Mouse (Mus musculus) embryonic facial prominence, embryonic 14.5 days (tissue): ENCODE measurements around the gene Wscd1. TPM values are rescaled to one million over a fixed set of nuclear protein-coding genes. Genes with fewer than 3 reads are reported as not detected.

Source experiments
- ATAC-seq: fragments of 200-750 bp; cut with Nextera tagmentation; 2 replicates; pipeline ENCODE4 v1.8.0; 2017; ENCODE audit warnings: low read depth, moderate number of reproducible peaks, moderate TSS enrichment
- DNase-seq: peaks from one replicate; pipeline ENCODE4 v3.0.0-alpha.2; 2015; ENCODE audit warnings: low spot score
- H3K27ac ChIP-seq: fragments of 300-500 bp; sonication (generic); replicated peaks from 2 replicates; pipeline ENCODE4 v1.5.1; 2014; ENCODE audit warnings: low read depth, mild to moderate bottlenecking, low read length, moderate library complexity
- H3K27me3 ChIP-seq: fragments of 300-500 bp; sonication (generic); replicated peaks from 2 replicates; pipeline ENCODE4 v1.6.1; 2014; ENCODE audit warnings: low read length; ENCODE audit not compliant: control insufficient read depth, insufficient read depth
- H3K36me3 ChIP-seq: fragments of 300-500 bp; sonication (generic); 2 replicates; pipeline ENCODE4 v1.6.1; 2014; ENCODE audit warnings: low read length, mixed read lengths; ENCODE audit not compliant: control insufficient read depth, insufficient read depth
- H3K4me1 ChIP-seq: fragments of 300-500 bp; sonication (generic); 2 replicates; pipeline ENCODE4 v1.6.1; 2014; ENCODE audit warnings: antibody characterized with exemption, low read length; ENCODE audit not compliant: control insufficient read depth, insufficient read depth
- H3K4me2 ChIP-seq: fragments of 300-500 bp; sonication (generic); 2 replicates; pipeline ENCODE4 v1.6.1; 2014; ENCODE audit warnings: low read depth, mild to moderate bottlenecking, low read length, moderate library complexity, mixed read lengths
- H3K4me3 ChIP-seq: fragments of 300-500 bp; sonication (generic); 2 replicates; pipeline ENCODE4 v1.5.1; 2014; ENCODE audit warnings: low read depth, mild to moderate bottlenecking, low read length
- H3K9ac ChIP-seq: fragments of 300-500 bp; sonication (generic); 2 replicates; pipeline ENCODE4 v1.6.1; 2014; ENCODE audit warnings: low read depth, mild to moderate bottlenecking, low read length, moderate library complexity, mixed read lengths
- H3K9me3 ChIP-seq: fragments of 300-500 bp; sonication (generic); 2 replicates; pipeline ENCODE4 v1.6.1; 2016; ENCODE audit warnings: low read length; ENCODE audit not compliant: control insufficient read depth
- WGBS: fragments of 180-500 bp; shearing (Covaris S2); extraction: QIAGEN DNeasy Blood & Tissue Kit; methylation state at CpG from one replicate; pipeline ENCODE4 v1.1.7; 2014; 5-methylcytosine and 5-hydroxymethylcytosine counted together
- polyA plus RNA-seq: library from polyadenylated mRNA; unstranded; fragments of >200 nt; fragmentation: Nextera tagmentation; extraction: Ambion mirVana; gene quantifications from 2 replicates; pipeline ENCODE4 v1.2.1, GENCODE M21; 2014

Gene Wscd1
- polyA plus RNA-seq, 1 experiment from 2014 or later = 5.2 TPM

- no peak overlapping the region for H3K27ac ChIP-seq
- H3K4me1 ChIP-seq = no peaks in the 10 kb centered on the region
- H3K4me2 ChIP-seq = peak overlapping the region; percentile 96
- peaks cover 47% of the 10 kb centered on the region for H3K27me3 ChIP-seq
- no peak for DNase-seq
- peak overlapping the region; percentile 58 for H3K4me3 ChIP-seq
- peak overlapping the region; percentile 63 for H3K9ac ChIP-seq
- peak; percentile 70 for ATAC-seq
- no peaks in the 10 kb centered on the region for H3K36me3 ChIP-seq
- no peaks in the 10 kb centered on the region; the same call in 1 of the 2 replicates for H3K9me3 ChIP-seq
- under 1% methylated on average over 21 of the region's 41 CpGs for WGBS
Observed at GRCm38 (mm10) chr11:71751174-71751611, 1.5 kb downstream of the Wscd1 start.

- peak overlapping the region; percentile 96 for H3K4me2 ChIP-seq
- H3K9me3 ChIP-seq = no peaks in the 10 kb centered on the region; the same call in 1 of the 2 replicates
- H3K27ac ChIP-seq = no peak overlapping the region
- peaks cover 47% of the 10 kb centered on the region for H3K27me3 ChIP-seq
- H3K4me1 ChIP-seq = no peaks in the 10 kb centered on the region
- peak overlapping the region; percentile 63; the same call in 1 of the 2 replicates for H3K9ac ChIP-seq
- WGBS = 20% methylated on average over 12 of the region's 12 CpGs
- no peaks in the 10 kb centered on the region for H3K36me3 ChIP-seq
- DNase-seq (no peak), ATAC-seq (no peak)
- H3K4me3 ChIP-seq = peak overlapping the region; percentile 58
Observed at GRCm38 (mm10) chr11:71751689-71752088, 2.0 kb downstream of the Wscd1 start.

- ATAC-seq (no peak), DNase-seq (no peak)
- Histone ChIP-seq H3K36me3 (no peaks in the 10 kb centered on the region), H3K4me2 (no peak overlapping the region), H3K27ac (no peak overlapping the region), H3K9ac (no peak overlapping the region), H3K4me1 (no peaks in the 10 kb centered on the region), H3K4me3 (no peak overlapping the region), H3K27me3 (peaks cover 47% of the 10 kb centered on the region), H3K9me3 (no peaks in the 10 kb centered on the region)
- 80% methylated on average over 3 of the region's 3 CpGs for WGBS
Observed at GRCm38 (mm10) chr11:71752626-71753025, 2.9 kb downstream of the Wscd1 start.

GRCm38 (mm10) chr11:71755115-71755514 lies 5.4 kb downstream of the Wscd1 start:
- Histone ChIP-seq H3K4me3 (no peak overlapping the region), H3K9ac (no peak overlapping the region), H3K9me3 (no peaks in the 10 kb centered on the region), H3K4me1 (no peaks in the 10 kb centered on the region), H3K36me3 (no peaks in the 10 kb centered on the region), H3K27ac (no peak overlapping the region), H3K27me3 (peaks cover 39% of the 10 kb centered on the region), H3K4me2 (no peak overlapping the region)
- no peak for ATAC-seq
- no peak for DNase-seq
- 77% methylated on average over 2 of the region's 2 CpGs for WGBS

- Histone ChIP-seq H3K9ac (no peak overlapping the region), H3K27me3 (peaks cover 27% of the 10 kb centered on the region), H3K4me1 (no peaks in the 10 kb centered on the region), H3K4me3 (no peak overlapping the region), H3K4me2 (no peak overlapping the region), H3K9me3 (no peaks in the 10 kb centered on the region), H3K27ac (no peak overlapping the region), H3K36me3 (no peaks in the 10 kb centered on the region)
- no peak for ATAC-seq
- WGBS = 31% methylated on average over 3 of the region's 3 CpGs
- no peak for DNase-seq
Observed at GRCm38 (mm10) chr11:71756325-71756724, 6.6 kb downstream of the Wscd1 start.

- Histone ChIP-seq H3K9me3 (no peaks in the 10 kb centered on the region), H3K27me3 (peaks cover 9% of the 10 kb centered on the region; the same call in 1 of the 2 replicates), H3K36me3 (no peaks in the 10 kb centered on the region), H3K27ac (0 out of 2 replicates have a peak overlapping the region, but pooled peaks have one; percentile 33), H3K4me1 (no peaks in the 10 kb centered on the region), H3K9ac (no peak overlapping the region), H3K4me3 (no peak overlapping the region), H3K4me2 (no peak overlapping the region)
- 18% methylated on average over 21 of the region's 21 CpGs for WGBS
- DNase-seq (peak; percentile 89), ATAC-seq (peak; percentile 92)
Observed at GRCm38 (mm10) chr11:71758211-71759110, 8.7 kb downstream of the Wscd1 start.

GRCm38 (mm10) chr11:71760991-71761390 lies 11.3 kb downstream of the Wscd1 start:
- no peak overlapping the region for H3K4me3 ChIP-seq
- ATAC-seq (no peak), DNase-seq (no peak)
- no peaks in the 10 kb centered on the region for H3K36me3 ChIP-seq
- no peaks in the 10 kb centered on the region for H3K9me3 ChIP-seq
- H3K27me3 ChIP-seq = no peaks in the 10 kb centered on the region
- 76% methylated on average over 9 of the region's 9 CpGs for WGBS
- H3K9ac ChIP-seq = no peak overlapping the region
- no peak overlapping the region for H3K4me2 ChIP-seq
- H3K27ac ChIP-seq = no peak overlapping the region
- H3K4me1 ChIP-seq = no peaks in the 10 kb centered on the region

GRCm38 (mm10) chr11:71763154-71763553 lies 13.4 kb downstream of the Wscd1 start:
- Histone ChIP-seq H3K27ac (no peak overlapping the region), H3K27me3 (no peaks in the 10 kb centered on the region), H3K4me1 (no peaks in the 10 kb centered on the region), H3K4me3 (no peak overlapping the region), H3K9ac (no peak overlapping the region), H3K4me2 (no peak overlapping the region), H3K36me3 (no peaks in the 10 kb centered on the region), H3K9me3 (no peaks in the 10 kb centered on the region)
- DNase-seq (peak; percentile 71), ATAC-seq (peak; percentile 51)
- WGBS = 17% methylated on average over 5 of the region's 5 CpGs
